Mouse (Mus musculus): ENCODE results near the gene Nrxn1. TPM values are rescaled to one million over a fixed set of nuclear protein-coding genes. Genes with fewer than 3 reads are reported as not detected.

The Nrxn1 gene
- total and polyA plus RNA-seq, 3 experiments, result 2.0 to 2.7 (median 2.1) TPM

DNA sequence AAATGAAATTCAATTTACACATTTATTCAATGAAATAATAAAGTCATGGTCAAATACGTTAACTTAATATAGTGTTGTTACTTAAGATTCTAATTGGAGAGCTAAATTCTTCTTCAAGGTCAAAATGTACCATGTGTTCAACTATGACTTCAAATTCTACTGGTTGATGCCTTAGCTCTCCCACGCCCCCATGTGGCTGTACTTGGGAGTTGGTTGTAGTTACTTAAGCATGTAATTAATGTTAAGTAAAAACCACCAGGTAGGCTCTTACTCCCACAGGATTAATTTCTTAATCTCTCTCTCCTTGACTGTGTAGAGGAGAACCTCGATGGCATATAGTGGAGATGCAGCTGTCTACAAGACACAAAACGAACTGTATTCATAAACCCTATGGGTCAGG lies 951.3 kb downstream of the Nrxn1 start:
- H3K27me3 ChIP-seq (ENCODE audit: control insufficient read depth, insufficient read depth, low read length), result no peaks in the 10 kb centered on the region
- no peaks in the 10 kb centered on the region for H3K36me3 ChIP-seq (ENCODE audit: control insufficient read depth, insufficient read depth, low read length)
- H3K4me3 ChIP-seq, result no peak overlapping the region
- no peak overlapping the region for H3K9ac ChIP-seq (ENCODE audit: low read depth, low read length)
- intact Hi-C loops (cut with DNase I), result no loop called here
- 44% methylated on average over 4 of the region's 4 CpGs for WGBS
- H3K4me1 ChIP-seq (ENCODE audit: control insufficient read depth, insufficient read depth, low read length), result no peaks in the 10 kb centered on the region
- TF ChIP-seq POLR2A (IDR thresholded peaks at IDR 0.05; ENCODE audit: insufficient read depth, low read depth, low read length) (no peak), CTCF (IDR thresholded peaks at IDR 0.05) (peak; percentile 33)
- no peaks in the 10 kb centered on the region for H3K79me2 ChIP-seq (replicated peaks; ENCODE audit: control insufficient read depth, insufficient read depth, low read length)
- no peak overlapping the region for H3K27ac ChIP-seq
- no peak for DNase-seq

DNA sequence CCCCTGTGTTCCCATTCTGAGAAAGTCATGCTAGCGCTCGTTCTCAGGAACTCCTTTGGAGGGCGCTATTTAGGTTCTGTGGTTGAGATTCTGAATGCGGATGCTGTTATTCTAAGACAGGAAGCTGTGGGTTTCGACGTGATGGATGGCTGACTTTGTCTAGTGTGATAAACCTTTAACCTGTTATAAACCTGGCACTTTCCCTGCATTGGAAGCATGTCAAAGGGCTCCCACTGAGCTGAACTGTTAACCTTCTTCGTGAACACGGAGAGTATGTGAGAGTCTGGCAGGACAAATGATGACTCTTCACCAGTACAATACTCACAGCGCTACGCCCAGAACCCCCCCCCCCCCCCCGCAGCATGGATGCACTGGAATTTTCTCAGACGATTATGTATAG lies 962.0 kb downstream of the Nrxn1 start:
- WGBS, result 64% methylated on average over 12 of the region's 12 CpGs
- H3K4me3 ChIP-seq, result no peak overlapping the region
- H3K27me3 ChIP-seq (ENCODE audit: control insufficient read depth, insufficient read depth, low read length), result no peaks in the 10 kb centered on the region
- no peaks in the 10 kb centered on the region for H3K36me3 ChIP-seq (ENCODE audit: control insufficient read depth, insufficient read depth, low read length)
- intact Hi-C loops (cut with DNase I), result no loop called here
- no peak overlapping the region for H3K9ac ChIP-seq (ENCODE audit: low read depth, low read length)
- DNase-seq, result no peak
- H3K4me1 ChIP-seq (ENCODE audit: control insufficient read depth, insufficient read depth, low read length), result no peaks in the 10 kb centered on the region
- no peak for TF ChIP-seq CTCF (IDR thresholded peaks at IDR 0.05)
- TF ChIP-seq POLR2A (IDR thresholded peaks at IDR 0.05; ENCODE audit: insufficient read depth, low read depth, low read length), result no peak
- TF ChIP-seq EP300 (IDR thresholded peaks at IDR 0.05; ENCODE audit: insufficient read depth, low read depth, low read length), result no peak
- H3K79me2 ChIP-seq (replicated peaks; ENCODE audit: control insufficient read depth, insufficient read depth, low read length), result no peaks in the 10 kb centered on the region
- H3K27ac ChIP-seq, result no peak overlapping the region

DNA sequence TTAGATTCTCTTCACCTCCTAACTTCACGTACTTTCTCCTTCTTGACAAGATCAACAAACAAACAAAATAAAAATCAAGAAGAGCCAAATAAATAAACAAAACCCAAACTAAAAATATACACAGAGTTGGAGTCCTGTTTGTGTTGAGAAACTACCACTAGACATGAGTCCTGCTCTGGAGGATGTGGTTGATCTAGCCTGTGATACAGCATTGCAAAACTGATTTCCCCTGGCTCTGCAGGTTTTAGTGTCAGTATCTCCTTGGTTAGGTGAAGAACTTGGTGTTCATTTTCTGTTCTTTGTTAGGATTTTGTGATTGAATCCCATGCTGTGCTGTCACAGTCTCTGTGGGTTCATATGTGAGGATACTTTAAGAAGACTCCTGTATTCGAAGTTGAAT lies 963.7 kb downstream of the Nrxn1 start:
- no peaks in the 10 kb centered on the region for H3K36me3 ChIP-seq (ENCODE audit: control insufficient read depth, insufficient read depth, low read length)
- WGBS, result 77% methylated on average over 2 of the region's 2 CpGs
- H3K9ac ChIP-seq (ENCODE audit: low read depth, low read length), result no peak overlapping the region
- no peak overlapping the region for H3K27ac ChIP-seq
- no peak for TF ChIP-seq POLR2A (IDR thresholded peaks at IDR 0.05; ENCODE audit: insufficient read depth, low read depth, low read length)
- TF ChIP-seq CTCF (IDR thresholded peaks at IDR 0.05), result no peak
- TF ChIP-seq EP300 (IDR thresholded peaks at IDR 0.05; ENCODE audit: insufficient read depth, low read depth, low read length), result no peak
- no peak overlapping the region for H3K4me3 ChIP-seq
- H3K4me1 ChIP-seq (ENCODE audit: control insufficient read depth, insufficient read depth, low read length), result no peaks in the 10 kb centered on the region
- intact Hi-C loops (cut with DNase I), result no loop called here
- H3K79me2 ChIP-seq (replicated peaks; ENCODE audit: control insufficient read depth, insufficient read depth, low read length), result no peaks in the 10 kb centered on the region
- no peak for DNase-seq
- H3K27me3 ChIP-seq (ENCODE audit: control insufficient read depth, insufficient read depth, low read length), result no peaks in the 10 kb centered on the region

DNA sequence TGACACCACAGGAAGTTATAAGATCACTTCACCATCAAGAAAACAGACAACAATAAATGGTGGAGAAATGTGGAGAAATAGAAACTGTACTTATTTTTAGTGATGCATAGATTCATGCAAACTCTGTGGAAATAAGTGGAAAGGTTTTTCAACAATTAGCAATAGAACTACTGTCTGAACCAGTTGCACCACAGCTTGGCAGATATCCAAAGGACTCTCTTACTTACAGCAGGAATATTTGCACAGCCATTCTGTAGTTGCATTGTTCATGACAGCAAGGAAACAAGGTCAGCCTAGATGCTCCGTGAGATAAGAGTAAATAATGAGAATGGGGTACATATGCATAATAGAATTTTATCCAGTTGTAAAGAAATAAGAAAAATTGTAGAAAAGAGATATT lies 965.3 kb downstream of the Nrxn1 start:
- no peak overlapping the region for H3K9ac ChIP-seq (ENCODE audit: low read depth, low read length)
- no peak for DNase-seq
- no peaks in the 10 kb centered on the region for H3K4me1 ChIP-seq (ENCODE audit: control insufficient read depth, insufficient read depth, low read length)
- 48% methylated on average over 1 of the region's 1 CpGs for WGBS
- no peaks in the 10 kb centered on the region for H3K79me2 ChIP-seq (replicated peaks; ENCODE audit: control insufficient read depth, insufficient read depth, low read length)
- no peak overlapping the region for H3K4me3 ChIP-seq
- no peak for TF ChIP-seq CTCF (IDR thresholded peaks at IDR 0.05)
- no peak for TF ChIP-seq POLR2A (IDR thresholded peaks at IDR 0.05; ENCODE audit: insufficient read depth, low read depth, low read length)
- no peak for TF ChIP-seq EP300 (IDR thresholded peaks at IDR 0.05; ENCODE audit: insufficient read depth, low read depth, low read length)
- H3K36me3 ChIP-seq (ENCODE audit: control insufficient read depth, insufficient read depth, low read length), result no peaks in the 10 kb centered on the region
- intact Hi-C loops (cut with DNase I), result no loop called here
- H3K27me3 ChIP-seq (ENCODE audit: control insufficient read depth, insufficient read depth, low read length), result no peaks in the 10 kb centered on the region
- no peak overlapping the region for H3K27ac ChIP-seq

DNA sequence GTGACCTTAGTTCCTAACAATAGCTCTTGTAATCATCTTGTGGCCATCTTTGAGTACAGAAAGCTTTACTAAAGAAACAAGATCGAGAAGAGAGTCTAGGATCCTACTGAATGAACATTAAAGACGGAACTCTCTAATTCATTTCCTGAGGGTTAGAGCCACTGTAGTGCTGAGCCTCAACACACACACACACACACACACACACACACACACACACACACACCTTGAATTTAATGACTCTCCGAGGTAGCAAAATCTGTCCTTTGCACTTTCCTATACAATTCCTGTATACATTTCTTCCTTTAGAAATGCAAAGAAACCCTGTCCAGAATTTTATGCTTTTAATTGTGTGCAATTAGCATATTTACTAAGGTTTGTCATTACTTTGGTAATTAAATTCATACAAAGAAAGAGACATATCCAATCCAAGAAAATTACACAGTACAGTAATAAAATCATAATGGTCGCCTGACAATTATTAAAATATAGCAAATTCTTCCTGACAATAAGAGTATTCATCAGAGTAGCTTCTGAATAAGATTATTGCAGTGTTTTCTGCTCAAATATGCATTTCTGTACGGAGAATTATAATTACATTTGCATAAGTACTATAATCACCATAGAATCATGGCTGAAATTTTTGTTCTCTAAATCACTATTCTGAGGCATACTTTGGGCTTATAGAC lies 969.9 kb downstream of the Nrxn1 start:
- DNase-seq, result no peak
- intact Hi-C loops (cut with DNase I), result no loop called here
- Histone ChIP-seq H3K27ac (no peak overlapping the region), H3K4me1 (ENCODE audit: control insufficient read depth, insufficient read depth, low read length) (no peaks in the 10 kb centered on the region), H3K9ac (ENCODE audit: low read depth, low read length) (no peak overlapping the region), H3K27me3 (ENCODE audit: control insufficient read depth, insufficient read depth, low read length) (no peaks in the 10 kb centered on the region), H3K4me3 (no peak overlapping the region), H3K79me2 (replicated peaks; ENCODE audit: control insufficient read depth, insufficient read depth, low read length) (no peaks in the 10 kb centered on the region), H3K36me3 (ENCODE audit: control insufficient read depth, insufficient read depth, low read length) (no peaks in the 10 kb centered on the region)
- TF ChIP-seq CTCF (IDR thresholded peaks at IDR 0.05), result no peak
- TF ChIP-seq EP300 (IDR thresholded peaks at IDR 0.05; ENCODE audit: insufficient read depth, low read depth, low read length), result no peak
- TF ChIP-seq POLR2A (IDR thresholded peaks at IDR 0.05; ENCODE audit: insufficient read depth, low read depth, low read length), result no peak
- WGBS, result 67% methylated on average over 5 of the region's 5 CpGs

DNA sequence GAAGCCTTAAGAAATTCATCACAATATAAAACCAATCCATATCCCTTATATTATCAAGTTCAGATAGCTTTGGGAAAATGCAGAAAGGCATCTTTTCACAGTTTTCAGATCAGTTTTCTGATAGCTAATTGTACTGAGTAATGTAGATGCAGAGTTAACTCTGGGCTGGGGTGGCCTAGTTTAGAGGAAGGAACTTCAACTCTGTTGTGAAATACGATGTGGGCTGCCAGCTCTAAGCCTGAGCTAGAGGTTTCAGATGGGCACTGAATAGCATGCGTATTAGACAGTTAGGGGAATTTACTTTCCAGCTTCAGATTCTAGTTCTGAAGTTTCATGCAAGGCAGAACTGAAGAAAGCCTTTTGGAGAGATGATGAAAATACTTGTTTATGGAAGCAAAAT lies 976.6 kb downstream of the Nrxn1 start:
- DNase-seq, result no peak
- TF ChIP-seq CTCF (IDR thresholded peaks at IDR 0.05) (no peak), EP300 (IDR thresholded peaks at IDR 0.05; ENCODE audit: insufficient read depth, low read depth, low read length) (no peak), POLR2A (IDR thresholded peaks at IDR 0.05; ENCODE audit: insufficient read depth, low read depth, low read length) (no peak)
- Histone ChIP-seq H3K4me1 (ENCODE audit: control insufficient read depth, insufficient read depth, low read length) (no peaks in the 10 kb centered on the region), H3K4me3 (no peak overlapping the region), H3K36me3 (ENCODE audit: control insufficient read depth, insufficient read depth, low read length) (no peaks in the 10 kb centered on the region), H3K27me3 (ENCODE audit: control insufficient read depth, insufficient read depth, low read length) (no peaks in the 10 kb centered on the region), H3K79me2 (replicated peaks; ENCODE audit: control insufficient read depth, insufficient read depth, low read length) (no peaks in the 10 kb centered on the region), H3K27ac (no peak overlapping the region), H3K9ac (ENCODE audit: low read depth, low read length) (no peak overlapping the region)
- intact Hi-C loops (cut with DNase I), result no loop called here
- WGBS, result 65% methylated on average over 2 of the region's 2 CpGs
